Mouse (Mus musculus) gastrocnemius, adult 2 months (tissue): ENCODE results near the gene Myo9b. TPM values are rescaled to one million over a fixed set of nuclear protein-coding genes. Genes with fewer than 3 reads are reported as not detected.
"Not testable (repeated sequence)": the region's sequence is repeated elsewhere in the genome, so short reads cannot be mapped to it uniquely, and the experiment has no call there.

ENCODE experiments used
- DNase-seq: peaks from one replicate; pipeline ENCODE4 v3.0.0; 2022
- H3K27ac ChIP-seq: fragments of 200-600 bp; 2 replicates; pipeline ENCODE4 v1.8.1; 2022; ENCODE audit warnings: mild to moderate bottlenecking
- H3K4me3 ChIP-seq: fragments of 200-600 bp; 2 replicates; pipeline ENCODE4 v1.8.1; 2022; ENCODE audit warnings: mild to moderate bottlenecking, moderate library complexity
- CTCF ChIP-seq: fragments of 200-600 bp; IDR thresholded peaks from 2 replicates; pipeline ENCODE4 v1.8.1; 2022; ENCODE audit warnings: antibody characterized with exemption, mild to moderate bottlenecking, moderate library complexity
- intact Hi-C: fragments of 180-260 bp; cut with DNase I; formaldehyde crosslinking; loops from one replicate; pipeline ENCODE4 v1.15.1; 2025
- total RNA-seq, 2 experiments: library from RNA; stranded (reverse); gene quantifications; 2 replicates each; pipeline ENCODE4 v1.2.3; 2021

Gene Myo9b
- total RNA-seq, 2 experiments from 2014 or later = 6.1 to 9.3 TPM

GRCm38 (mm10) chr8:71305988-71306387 is 33.5 kb downstream of the Myo9b start:
- intact Hi-C loops = no loop called here
- TF ChIP-seq CTCF = no peak
- no peak overlapping the region for H3K27ac ChIP-seq

GRCm38 (mm10) chr8:71307371-71307770 is 34.9 kb downstream of the Myo9b start:
- DNase-seq = no peak
- TF ChIP-seq CTCF = no peak
- H3K27ac ChIP-seq = peak overlapping the region; percentile 71; the same call in 1 of the 2 replicates
- no peak overlapping the region for H3K4me3 ChIP-seq
- intact Hi-C loops = no loop called here

More at GRCm38 (mm10) chr8:71305988-71306387, 33.5 kb downstream of the Myo9b start:
- no peak overlapping the region for H3K4me3 ChIP-seq
- no peak for DNase-seq

- H3K27ac ChIP-seq = peak overlapping the region; percentile 71
- H3K4me3 ChIP-seq = no peak overlapping the region
- intact Hi-C loops = no loop called here
- no peak for TF ChIP-seq CTCF
- no peak for DNase-seq
Observed at GRCm38 (mm10) chr8:71307913-71308312, 35.4 kb downstream of the Myo9b start.

- intact Hi-C loops = loop anchor here (5.0 kb wide), 1 partner anchor 38 kb away; the partner anchor contains the start of genes Haus8 and Myo9b
- no peak for TF ChIP-seq CTCF
- H3K4me3 ChIP-seq = no peak overlapping the region
- peak overlapping the region; percentile 83 for H3K27ac ChIP-seq
- peak; percentile 54 for DNase-seq
Observed at GRCm38 (mm10) chr8:71310446-71310845, 37.9 kb downstream of the Myo9b start.

GRCm38 (mm10) chr8:71312700-71313099 is 40.2 kb downstream of the Myo9b start:
- H3K4me3 ChIP-seq = peak overlapping the region; percentile 35
- no peak for TF ChIP-seq CTCF
- intact Hi-C loops = loop anchor here (5.0 kb wide), 1 partner anchor 40 kb away; the partner anchor contains the start of genes Haus8 and Myo9b

GRCm38 (mm10) chr8:71313951-71314350 is 41.4 kb downstream of the Myo9b start:
- Histone ChIP-seq H3K4me3 (no peak overlapping the region), H3K27ac (peak overlapping the region; percentile 83)
- intact Hi-C loops = loop anchor here (5.0 kb wide), 1 partner anchor 42 kb away; the partner anchor contains the start of genes Haus8 and Myo9b
- no peak for DNase-seq
- no peak for TF ChIP-seq CTCF

More at GRCm38 (mm10) chr8:71312700-71313099, 40.2 kb downstream of the Myo9b start:
- H3K27ac ChIP-seq = peak overlapping the region; percentile 83
- peak; percentile 68 for DNase-seq

GRCm38 (mm10) chr8:71315972-71316371 is 43.5 kb downstream of the Myo9b start:
- Histone ChIP-seq H3K4me3 (no peak overlapping the region), H3K27ac (peak overlapping the region; percentile 83)
- DNase-seq = no peak
- no peak for TF ChIP-seq CTCF
- intact Hi-C loops = no loop called here

GRCm38 (mm10) chr8:71316486-71317031 is 44.0 kb downstream of the Myo9b start:
- Histone ChIP-seq H3K4me3 (no peak overlapping the region), H3K27ac (peak overlapping the region; percentile 83)
- intact Hi-C loops = no loop called here
- TF ChIP-seq CTCF = no peak
- DNase-seq = no peak

GRCm38 (mm10) chr8:71318610-71319009 is 46.1 kb downstream of the Myo9b start:
- H3K4me3 ChIP-seq, H3K27ac ChIP-seq, intact Hi-C loops, DNase-seq: not testable (repeated sequence)

- H3K4me3 ChIP-seq, DNase-seq, intact Hi-C loops, H3K27ac ChIP-seq: not testable (repeated sequence)
Observed at GRCm38 (mm10) chr8:71319760-71320159, 47.2 kb downstream of the Myo9b start.

GRCm38 (mm10) chr8:71322939-71323338 is 50.4 kb downstream of the Myo9b start:
- 0 out of 2 replicates have a peak overlapping the region, but pooled peaks have one; percentile 16 for H3K27ac ChIP-seq
- intact Hi-C loops = no loop called here
- TF ChIP-seq CTCF = no peak

GRCm38 (mm10) chr8:71324848-71325247 is 52.3 kb downstream of the Myo9b start:
- intact Hi-C loops = loop anchor here (2.0 kb wide), 1 partner anchor 64 kb away; no protein-coding TSS in a partner anchor

More at GRCm38 (mm10) chr8:71322939-71323338, 50.4 kb downstream of the Myo9b start:
- no peak overlapping the region for H3K4me3 ChIP-seq
- DNase-seq = no peak

GRCm38 (mm10) chr8:71337834-71338233 is 65.3 kb downstream of the Myo9b start:
- intact Hi-C loops, H3K27ac ChIP-seq, DNase-seq, H3K4me3 ChIP-seq: not testable (repeated sequence)

More at GRCm38 (mm10) chr8:71324848-71325247, 52.3 kb downstream of the Myo9b start:
- peak overlapping the region; percentile 62 for H3K27ac ChIP-seq
- TF ChIP-seq CTCF = peak; percentile 64
- no peak overlapping the region for H3K4me3 ChIP-seq
- DNase-seq = peak; percentile 57

GRCm38 (mm10) chr8:71340625-71341024 is 68.1 kb downstream of the Myo9b start:
- intact Hi-C loops = loop anchor here (2.0 kb wide), 1 partner anchor 66 kb away; the partner anchor contains the start of gene Ankle1
- Histone ChIP-seq H3K27ac (no peak overlapping the region), H3K4me3 (no peak overlapping the region)
- peak; percentile 61 for TF ChIP-seq CTCF
- no peak for DNase-seq
